Mouse (Mus musculus): Measurements from ENCODE around the gene Arap1. TPM values are rescaled to one million over a fixed set of nuclear protein-coding genes. Genes with fewer than 3 reads are reported as not detected.

The Arap1 gene
- total and polyA plus RNA-seq, 2 experiments = 43.8 to 88.2 TPM

DNA sequence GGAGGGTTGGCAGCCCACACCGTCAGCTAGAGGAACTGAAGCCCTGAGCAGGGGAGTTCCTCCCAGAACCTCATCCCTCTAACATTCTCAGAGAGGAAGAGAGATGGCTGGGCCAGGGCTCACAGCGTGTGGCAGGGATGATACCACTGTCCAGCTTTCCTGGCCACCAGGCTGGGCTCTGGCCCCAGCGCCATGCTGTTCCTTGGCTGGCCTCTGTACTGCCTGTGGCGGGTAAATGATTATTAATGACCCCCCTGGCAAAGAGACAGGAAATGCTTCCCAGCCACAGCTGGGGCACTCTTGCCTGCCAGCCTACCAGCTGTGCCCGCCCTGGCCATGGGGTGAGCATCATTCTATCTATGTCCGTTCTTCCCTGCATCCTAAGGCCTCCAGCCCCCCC is 107.3 kb downstream of the Arap1 start:
- Histone ChIP-seq H3K27ac (replicated peaks; ENCODE audit: insufficient read depth, low read depth, low read length) (peak overlapping the region; percentile 24; the same call in 1 of the 2 replicates), H3K4me3 (ENCODE audit: insufficient read depth, low read depth, low read length) (no peak overlapping the region; the same call in 1 of the 2 replicates), H3K36me3 (ENCODE audit: control insufficient read depth, insufficient read depth, low read length) (no peaks in the 10 kb centered on the region), H3K9ac (ENCODE audit: low read depth, low read length) (no peak overlapping the region), H3K79me2 (ENCODE audit: control insufficient read depth, insufficient read depth, low read length) (no peaks in the 10 kb centered on the region), H3K27me3 (ENCODE audit: control insufficient read depth, insufficient read depth, low read length) (no peaks in the 10 kb centered on the region), H3K4me1 (ENCODE audit: control insufficient read depth, insufficient read depth, low read length) (peaks cover 1% of the 10 kb centered on the region)
- whole genome bisulfite sequencing = 69% methylated on average over 6 of the region's 6 CpGs
- TF ChIP-seq POLR2A (IDR thresholded peaks at IDR 0.05; ENCODE audit: extremely low read depth, insufficient read depth, low read length) (no peak), CTCF (IDR thresholded peaks at IDR 0.05; ENCODE audit: low read depth, low read length) (no peak)
- DNase-seq (ENCODE audit: extremely low read depth, low read depth, low spot score) = no peak

DNA sequence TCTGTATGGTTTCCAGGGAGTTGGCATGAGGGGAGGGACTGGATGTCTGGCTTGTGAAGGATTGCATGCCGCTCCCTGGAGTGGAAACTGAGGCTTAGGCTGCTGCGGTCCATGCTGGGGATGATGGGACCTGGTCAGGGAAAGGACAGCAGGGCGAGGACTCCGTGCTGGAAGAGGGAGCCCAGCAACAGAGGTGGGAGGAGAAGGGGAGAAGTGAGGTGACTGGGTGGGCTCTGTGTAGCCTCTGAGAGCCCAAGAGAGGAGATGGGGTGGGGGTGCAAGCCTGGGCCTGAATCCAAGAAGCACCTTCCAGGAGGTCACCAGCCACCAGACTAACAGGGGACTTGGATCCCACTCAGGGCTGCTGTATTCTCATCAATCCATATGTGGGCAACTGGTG is 108.5 kb downstream of the Arap1 start:
- no peaks in the 10 kb centered on the region for H3K27me3 ChIP-seq (ENCODE audit: control insufficient read depth, insufficient read depth, low read length)
- H3K9ac ChIP-seq (ENCODE audit: low read depth, low read length) = peak overlapping the region; percentile 32
- no peak for DNase-seq (ENCODE audit: extremely low read depth, low read depth, low spot score)
- no peak overlapping the region for H3K4me3 ChIP-seq (ENCODE audit: insufficient read depth, low read depth, low read length)
- 66% methylated on average over 4 of the region's 4 CpGs for WGBS
- TF ChIP-seq CTCF (IDR thresholded peaks at IDR 0.05; ENCODE audit: low read depth, low read length) (no peak), POLR2A (IDR thresholded peaks at IDR 0.05; ENCODE audit: extremely low read depth, insufficient read depth, low read length) (no peak)
- H3K36me3 ChIP-seq (ENCODE audit: control insufficient read depth, insufficient read depth, low read length) = no peaks in the 10 kb centered on the region
- peaks cover 1% of the 10 kb centered on the region for H3K4me1 ChIP-seq (ENCODE audit: control insufficient read depth, insufficient read depth, low read length)
- H3K27ac ChIP-seq (replicated peaks; ENCODE audit: insufficient read depth, low read depth, low read length) = peak overlapping the region; percentile 60
- no peaks in the 10 kb centered on the region for H3K79me2 ChIP-seq (ENCODE audit: control insufficient read depth, insufficient read depth, low read length)

DNA sequence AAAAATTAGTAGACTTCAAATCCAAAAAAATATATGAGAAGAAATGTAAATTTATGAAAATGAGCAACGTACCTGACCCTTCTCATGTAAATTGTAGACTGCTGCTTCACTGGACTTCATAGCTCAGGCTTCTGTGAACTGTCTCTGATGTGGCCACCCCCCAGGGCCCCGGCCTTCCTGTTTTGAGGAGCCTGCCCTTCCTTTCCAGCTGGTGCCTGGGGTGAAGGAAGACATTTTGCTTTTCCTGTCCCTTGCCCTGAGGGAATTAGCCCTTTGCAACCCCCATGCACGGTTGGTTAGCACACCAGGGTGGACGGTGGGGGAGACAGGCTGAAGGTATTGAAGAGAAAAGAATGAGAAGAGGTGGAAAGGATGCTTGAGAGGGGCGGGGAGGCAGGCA is 108.9 kb downstream of the Arap1 start:
- no peaks in the 10 kb centered on the region for H3K27me3 ChIP-seq (ENCODE audit: control insufficient read depth, insufficient read depth, low read length)
- H3K79me2 ChIP-seq (ENCODE audit: control insufficient read depth, insufficient read depth, low read length) = no peaks in the 10 kb centered on the region
- H3K4me3 ChIP-seq (ENCODE audit: insufficient read depth, low read depth, low read length) = no peak overlapping the region
- no peaks in the 10 kb centered on the region for H3K36me3 ChIP-seq (ENCODE audit: control insufficient read depth, insufficient read depth, low read length)
- no peak for TF ChIP-seq POLR2A (IDR thresholded peaks at IDR 0.05; ENCODE audit: extremely low read depth, insufficient read depth, low read length)
- no peak for TF ChIP-seq CTCF (IDR thresholded peaks at IDR 0.05; ENCODE audit: low read depth, low read length)
- no peak overlapping the region for H3K9ac ChIP-seq (ENCODE audit: low read depth, low read length)
- WGBS = 51% methylated on average over 5 of the region's 5 CpGs
- peak overlapping the region; percentile 15 for H3K27ac ChIP-seq (replicated peaks; ENCODE audit: insufficient read depth, low read depth, low read length)
- DNase-seq (ENCODE audit: extremely low read depth, low read depth, low spot score) = no peak
- H3K4me1 ChIP-seq (ENCODE audit: control insufficient read depth, insufficient read depth, low read length) = peaks cover 1% of the 10 kb centered on the region

DNA sequence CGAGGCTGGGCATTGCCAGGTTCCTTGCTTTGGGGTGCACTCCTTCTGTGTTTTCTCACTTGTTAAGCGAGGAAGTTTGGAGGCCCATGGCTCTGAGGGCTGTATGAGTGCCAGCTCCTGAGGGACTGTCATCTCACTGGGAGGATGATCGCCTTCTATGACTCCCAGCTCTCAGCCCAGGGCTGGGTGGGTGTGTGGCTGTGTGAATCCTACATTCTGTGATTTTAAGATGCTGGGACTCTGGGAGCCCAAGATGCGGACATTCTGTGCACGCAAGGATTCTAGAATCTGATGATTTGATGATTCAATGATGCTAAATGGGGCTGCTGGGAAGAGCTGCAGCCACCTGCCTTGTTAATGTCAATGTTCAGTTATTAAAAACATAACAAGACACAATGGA is 109.4 kb downstream of the Arap1 start:
- 69% methylated on average over 5 of the region's 5 CpGs for WGBS
- Histone ChIP-seq H3K79me2 (ENCODE audit: control insufficient read depth, insufficient read depth, low read length) (no peaks in the 10 kb centered on the region), H3K27ac (replicated peaks; ENCODE audit: insufficient read depth, low read depth, low read length) (peak overlapping the region; percentile 15), H3K4me3 (ENCODE audit: insufficient read depth, low read depth, low read length) (no peak overlapping the region), H3K36me3 (ENCODE audit: control insufficient read depth, insufficient read depth, low read length) (no peaks in the 10 kb centered on the region), H3K27me3 (ENCODE audit: control insufficient read depth, insufficient read depth, low read length) (no peaks in the 10 kb centered on the region), H3K4me1 (ENCODE audit: control insufficient read depth, insufficient read depth, low read length) (peaks cover 3% of the 10 kb centered on the region), H3K9ac (ENCODE audit: low read depth, low read length) (no peak overlapping the region)
- TF ChIP-seq CTCF (IDR thresholded peaks at IDR 0.05; ENCODE audit: low read depth, low read length) (no peak), POLR2A (IDR thresholded peaks at IDR 0.05; ENCODE audit: extremely low read depth, insufficient read depth, low read length) (no peak)
- no peak for DNase-seq (ENCODE audit: extremely low read depth, low read depth, low spot score)

DNA sequence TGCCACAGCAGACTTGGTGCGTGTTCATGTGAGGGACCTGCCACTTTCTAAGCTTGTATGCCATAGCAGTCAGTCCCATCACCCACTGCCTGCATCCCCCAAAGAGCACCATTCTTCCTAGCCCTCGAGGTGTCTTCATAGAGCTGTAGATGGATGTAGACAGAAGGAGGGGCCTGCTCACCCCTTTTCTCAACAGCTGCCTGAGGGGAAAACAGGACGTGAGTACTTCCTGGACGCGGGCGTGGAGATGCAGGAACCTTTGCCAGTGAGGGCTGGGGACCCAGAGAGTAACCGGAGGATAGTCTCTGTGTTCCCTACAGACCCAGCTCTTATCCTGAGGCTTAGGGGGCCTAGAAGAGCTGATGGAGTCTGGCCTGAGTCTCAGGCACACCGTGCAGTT is 109.9 kb downstream of the Arap1 start:
- Histone ChIP-seq H3K9ac (ENCODE audit: low read depth, low read length) (no peak overlapping the region), H3K27ac (replicated peaks; ENCODE audit: insufficient read depth, low read depth, low read length) (peak overlapping the region; percentile 44), H3K4me1 (ENCODE audit: control insufficient read depth, insufficient read depth, low read length) (peaks cover 3% of the 10 kb centered on the region)

DNA sequence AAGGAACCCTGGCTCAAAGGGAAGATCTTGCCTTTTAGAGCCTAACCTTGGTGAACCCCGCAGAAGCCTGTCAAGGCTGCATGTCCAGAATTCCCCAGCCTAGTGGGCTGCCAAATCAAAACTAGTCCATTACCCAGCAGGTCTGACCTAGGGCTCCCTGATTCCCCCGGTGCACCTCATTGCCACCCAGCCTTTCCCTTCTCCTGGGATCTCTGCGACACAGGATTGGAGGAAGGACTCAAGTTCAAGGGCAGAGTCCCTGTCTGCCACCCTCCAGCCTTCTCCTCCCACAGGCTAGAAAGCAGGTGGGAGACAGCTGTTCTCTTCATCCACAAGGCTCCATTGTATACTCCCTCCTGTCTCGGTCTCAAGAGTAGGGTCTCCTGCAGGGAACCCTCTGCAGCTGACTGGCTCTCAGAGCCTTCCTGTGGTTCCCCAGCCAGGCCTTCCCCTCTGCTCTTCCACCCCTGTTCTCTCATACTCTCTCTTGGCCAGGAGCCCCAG is 110.5 kb downstream of the Arap1 start:
- Histone ChIP-seq H3K27ac (replicated peaks; ENCODE audit: insufficient read depth, low read depth, low read length) (peak overlapping the region; percentile 44), H3K36me3 (ENCODE audit: control insufficient read depth, insufficient read depth, low read length) (no peaks in the 10 kb centered on the region), H3K79me2 (ENCODE audit: control insufficient read depth, insufficient read depth, low read length) (no peaks in the 10 kb centered on the region), H3K4me1 (ENCODE audit: control insufficient read depth, insufficient read depth, low read length) (peaks cover 3% of the 10 kb centered on the region), H3K9ac (ENCODE audit: low read depth, low read length) (no peak overlapping the region), H3K27me3 (ENCODE audit: control insufficient read depth, insufficient read depth, low read length) (no peaks in the 10 kb centered on the region), H3K4me3 (ENCODE audit: insufficient read depth, low read depth, low read length) (no peak overlapping the region)
- no peak for TF ChIP-seq POLR2A (IDR thresholded peaks at IDR 0.05; ENCODE audit: extremely low read depth, insufficient read depth, low read length)
- TF ChIP-seq CTCF (IDR thresholded peaks at IDR 0.05; ENCODE audit: low read depth, low read length) = no peak
- 59% methylated on average over 4 of the region's 4 CpGs for WGBS
- DNase-seq (ENCODE audit: extremely low read depth, low read depth, low spot score) = no peak

More for the DNA sequence above, 109.9 kb downstream of the Arap1 start:
- H3K36me3 ChIP-seq (ENCODE audit: control insufficient read depth, insufficient read depth, low read length) = no peaks in the 10 kb centered on the region
- DNase-seq (ENCODE audit: extremely low read depth, low read depth, low spot score) = no peak
- WGBS = 64% methylated on average over 8 of the region's 8 CpGs
- H3K27me3 ChIP-seq (ENCODE audit: control insufficient read depth, insufficient read depth, low read length) = no peaks in the 10 kb centered on the region
- no peaks in the 10 kb centered on the region for H3K79me2 ChIP-seq (ENCODE audit: control insufficient read depth, insufficient read depth, low read length)
- H3K4me3 ChIP-seq (ENCODE audit: insufficient read depth, low read depth, low read length) = no peak overlapping the region
- TF ChIP-seq POLR2A (IDR thresholded peaks at IDR 0.05; ENCODE audit: extremely low read depth, insufficient read depth, low read length) = no peak
- no peak for TF ChIP-seq CTCF (IDR thresholded peaks at IDR 0.05; ENCODE audit: low read depth, low read length)
